Comparison of ENCODE assay signal across 8 mouse cellular contexts in the genomic region with DNA sequence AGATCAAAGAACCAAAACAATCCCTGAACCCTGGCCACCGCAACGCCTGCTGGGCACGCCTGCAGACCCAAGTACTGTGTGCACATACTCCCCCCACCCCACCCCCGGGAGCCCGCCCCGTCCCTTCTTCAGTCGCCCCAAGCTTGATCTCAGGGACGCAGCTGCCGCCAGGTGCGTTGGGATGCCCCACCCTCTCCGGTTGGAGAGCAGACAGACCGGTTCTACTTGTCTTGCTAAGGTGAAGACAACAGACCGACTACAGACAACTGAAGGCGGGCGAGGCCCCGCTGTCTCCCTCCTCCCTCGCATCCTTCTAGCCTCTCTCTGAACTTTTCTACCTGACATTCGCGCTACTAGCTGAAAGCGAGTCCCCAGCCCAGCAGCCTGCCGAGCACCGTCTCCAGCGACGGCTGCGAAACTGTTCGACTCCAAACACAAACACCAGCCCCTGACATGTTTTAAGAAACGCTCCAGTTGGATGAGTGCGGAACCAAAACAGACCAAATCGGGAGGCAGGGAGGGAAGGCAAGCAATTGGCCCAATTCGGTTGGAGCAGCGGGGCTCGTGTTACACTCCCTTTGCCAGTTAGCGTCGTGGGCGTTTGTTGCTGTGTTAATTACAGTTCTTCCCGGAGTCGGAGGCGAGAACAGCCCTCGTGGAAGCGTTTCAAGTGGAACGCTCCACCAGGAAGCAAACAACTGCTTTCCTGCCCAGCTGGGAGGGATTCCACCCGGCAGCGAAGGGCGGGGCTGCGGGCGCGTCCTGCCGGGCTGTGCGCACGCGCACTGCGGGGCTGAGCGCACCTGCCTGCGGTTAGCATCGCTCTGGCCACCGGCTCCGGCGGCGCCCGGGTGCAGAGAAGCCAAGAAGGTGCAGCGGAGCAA. TPM values are rescaled to one million over a fixed set of nuclear protein-coding genes. Genes with fewer than 3 reads are reported as not detected.
DNase-seq lines count a peak whose midpoint lies in the region; ATAC-seq lines count a peak whose summit lies in the region.

No protein-coding gene starts in this region.

- DNase-seq in Muller cell, postnatal 12 days (ENCODE audit: inconsistent ontology term) = peak; percentile 86
- peak; percentile 85 for DNase-seq in cerebellum, adult 9-10 months
- DNase-seq in frontal cortex, postnatal 14 days (ENCODE audit: low spot score in 2 of 2) = peak; percentile 68 to 77
- DNase-seq in layer of hippocampus, postnatal 14 days (ENCODE audit: low spot score in 2 of 2) = peak; percentile 78 to 92
- peak; percentile 88 for DNase-seq in lung, postnatal 10 days
- DNase-seq in ovary, postnatal 14 days (ENCODE audit: low spot score) = peak; percentile 76
- DNase-seq in thymus, postnatal 10 days (ENCODE audit: low spot score in 2 of 2) = peak; percentile 96

- H3K9me3 ChIP-seq in hindbrain, embryonic 12.5 days (replicated peaks) = no peaks in the 10 kb centered on the region

- H3K9ac ChIP-seq in hindbrain, embryonic 12.5 days = peak overlapping the region; percentile 48

- peak overlapping the region; percentile 50 for H3K4me3 ChIP-seq in hindbrain, embryonic 12.5 days

- peak; percentile 85 for ATAC-seq in hindbrain, embryonic 12.5 days (ENCODE audit: low FRiP score)

- H3K36me3 ChIP-seq in hindbrain, embryonic 12.5 days = no peaks in the 10 kb centered on the region

- 1% methylated on average over 57 of the region's 61 CpGs for WGBS in hindbrain, embryonic 12.5 days

- peaks cover 25% of the 10 kb centered on the region for H3K27me3 ChIP-seq in hindbrain, embryonic 12.5 days

- peak overlapping the region; percentile 40; the same call in 1 of the 2 replicates for H3K27ac ChIP-seq in hindbrain, embryonic 12.5 days

- H3K4me2 ChIP-seq in hindbrain, embryonic 12.5 days (replicated peaks) = peak overlapping the region; percentile 95

- H3K4me1 ChIP-seq in hindbrain, embryonic 12.5 days = peaks cover 10% of the 10 kb centered on the region; the same call in 1 of the 2 replicates

RNA-seq across cellular contexts. Expression of gene Gm2310, which starts 49.1 kb away (rescaled TPM):
- polyA plus RNA-seq in hindbrain, embryonic 12.5 days (2016; fragmentation: Nextera tagmentation; extraction: Ambion mirVana) = not detected in 2 replicates
- total RNA-seq in layer of hippocampus, postnatal 14 days (2021) = not detected

Comparison
In these comparisons a context has a peak if more than half of its experiments do, and no peak if none do; other contexts are left out.
1. Peak in every context shown above with its lines: DNase-seq, ATAC-seq, H3K4me3 ChIP-seq and H3K27ac ChIP-seq.